Mouse (Mus musculus): ENCODE data around the gene Prmt1. TPM values are rescaled to one million over a fixed set of nuclear protein-coding genes. Genes with fewer than 3 reads are reported as not detected.
A peak's percentile ranks its signal among the peaks of the same experiment; 100 is the strongest.

The Prmt1 gene
- polyA plus RNA-seq, 2 experiments: 51.2 to 168 TPM

- ATAC-seq (ENCODE audit: insufficient read depth) (peak; percentile 94), DNase-seq (ENCODE audit: low read depth in 3 of 3, low spot score in 3 of 3) (peak; percentile 94 to 96 (median 95))
- H3K36me3 ChIP-seq (replicated peaks; ENCODE audit: control insufficient read depth, insufficient read depth, low read depth): peaks cover 28% of the 10 kb centered on the region
- no peaks in the 10 kb centered on the region for H3K27me3 ChIP-seq (ENCODE audit: control insufficient read depth, insufficient read depth, low read length)
- peak within 1 kb of the TSS; percentile 81 to 83 for H3K4me3 ChIP-seq (ENCODE audit: insufficient read depth in 1 of 2, low read depth in 2 of 2, low read length in 2 of 2)
- peak within 1 kb of the TSS; percentile 91 for H3K27ac ChIP-seq
- no peaks in the 10 kb centered on the region for H3K9me3 ChIP-seq (ENCODE audit: control insufficient read depth, low read length)
- under 1% methylated on average over 43 of the region's 43 CpGs for WGBS (ENCODE audit: insufficient replicate concordance)
- TF ChIP-seq CTCF (IDR thresholded peaks at IDR 0.05; ENCODE audit: low read depth): no peak
- H3K9ac ChIP-seq (replicated peaks): peak within 1 kb of the TSS; percentile 83
- peaks cover 7 to 11% of the 10 kb centered on the region in 2 experiments; a peak in 3 of 4 replicates for H3K4me1 ChIP-seq (replicated peaks; ENCODE audit: control insufficient read depth in 2 of 2, insufficient read depth in 2 of 2, low read length in 1 of 2)
- peak within 1 kb of the TSS; percentile 99 for H3K4me2 ChIP-seq (ENCODE audit: low read depth)
Measured at GRCm38 (mm10) chr7:44997231-44997939, 11.0 kb upstream of the Prmt1 start, which contains the start of gene Irf3. TSS of gene Irf3 (plus strand) at chr7:44997648.

- no peak overlapping the region; the same call in 1 of the 2 replicates for H3K27ac ChIP-seq
- no peaks in the 10 kb centered on the region for H3K9me3 ChIP-seq (ENCODE audit: control insufficient read depth, low read length)
- peaks cover 7 to 11% of the 10 kb centered on the region in 2 experiments; a peak in 3 of 4 replicates for H3K4me1 ChIP-seq (replicated peaks; ENCODE audit: control insufficient read depth in 2 of 2, insufficient read depth in 2 of 2, low read length in 1 of 2)
- TF ChIP-seq EP300 (IDR thresholded peaks at IDR 0.05; ENCODE audit: low read depth) (no peak), CTCF (IDR thresholded peaks at IDR 0.05; ENCODE audit: low read depth) (no peak)
- H3K4me2 ChIP-seq (ENCODE audit: low read depth): peak overlapping the region; percentile 99
- no peak for DNase-seq (ENCODE audit: low read depth in 3 of 3, low spot score in 3 of 3)
- peak overlapping the region; percentile 83 for H3K9ac ChIP-seq (replicated peaks)
- H3K27me3 ChIP-seq (ENCODE audit: control insufficient read depth, insufficient read depth, low read length): no peaks in the 10 kb centered on the region
- H3K4me3 ChIP-seq (ENCODE audit: insufficient read depth in 1 of 2, low read depth in 2 of 2, low read length in 2 of 2): peak overlapping the region; percentile 81 to 83
- 11% methylated on average over 10 of the region's 10 CpGs for WGBS (ENCODE audit: insufficient replicate concordance)
- ATAC-seq (ENCODE audit: insufficient read depth): no peak
- H3K36me3 ChIP-seq (replicated peaks; ENCODE audit: control insufficient read depth, insufficient read depth, low read depth): peaks cover 24% of the 10 kb centered on the region
Measured at GRCm38 (mm10) chr7:44996672-44997071, 10.3 kb upstream of the Prmt1 start.

GRCm38 (mm10) chr7:44986879-44987718, 731 bp upstream of the Prmt1 start:
- TF ChIP-seq EP300 (IDR thresholded peaks at IDR 0.05; ENCODE audit: low read depth) (no peak), CTCF (IDR thresholded peaks at IDR 0.05; ENCODE audit: low read depth) (0 out of 2 replicates have a peak, but pooled peaks have one; percentile 13)
- no peaks in the 10 kb centered on the region for H3K9me3 ChIP-seq (ENCODE audit: control insufficient read depth, low read length)
- peak overlapping the region; percentile 64 to 82 for H3K4me3 ChIP-seq (ENCODE audit: insufficient read depth in 1 of 2, low read depth in 2 of 2, low read length in 2 of 2)
- peaks cover 2% of the 10 kb centered on the region for H3K36me3 ChIP-seq (replicated peaks; ENCODE audit: control insufficient read depth, insufficient read depth, low read depth)
- H3K9ac ChIP-seq (replicated peaks): peak overlapping the region; percentile 72
- peak overlapping the region; percentile 89 for H3K4me2 ChIP-seq (ENCODE audit: low read depth)
- peak overlapping the region; percentile 60 for H3K27ac ChIP-seq
- H3K27me3 ChIP-seq (ENCODE audit: control insufficient read depth, insufficient read depth, low read length): no peaks in the 10 kb centered on the region
- DNase-seq (ENCODE audit: low read depth in 3 of 3, low spot score in 3 of 3): no peak
- under 1% methylated on average over 29 of the region's 29 CpGs for WGBS (ENCODE audit: insufficient replicate concordance)
- peak; percentile 24; the same call in 1 of the 2 replicates for ATAC-seq (ENCODE audit: insufficient read depth)
- H3K4me1 ChIP-seq (replicated peaks; ENCODE audit: control insufficient read depth in 2 of 2, insufficient read depth in 2 of 2, low read length in 1 of 2): peaks cover 3 to 17% of the 10 kb centered on the region in 2 experiments; a peak in 3 of 4 replicates

- Histone ChIP-seq H3K27ac (peak overlapping the region; percentile 62), H3K36me3 (replicated peaks; ENCODE audit: control insufficient read depth, insufficient read depth, low read depth) (peaks cover 13% of the 10 kb centered on the region), H3K4me3 (ENCODE audit: insufficient read depth in 1 of 2, low read depth in 2 of 2, low read length in 2 of 2) (peak overlapping the region; percentile 71 to 79), H3K27me3 (ENCODE audit: control insufficient read depth, insufficient read depth, low read length) (no peaks in the 10 kb centered on the region), H3K4me2 (ENCODE audit: low read depth) (peak overlapping the region; percentile 79), H3K4me1 (replicated peaks; ENCODE audit: control insufficient read depth in 2 of 2, insufficient read depth in 2 of 2, low read length in 1 of 2) (peaks cover 3 to 17% of the 10 kb centered on the region in 2 experiments; a peak in 3 of 4 replicates), H3K9ac (replicated peaks) (peak overlapping the region; percentile 86), H3K9me3 (ENCODE audit: control insufficient read depth, low read length) (no peaks in the 10 kb centered on the region)
- no peak for TF ChIP-seq EP300 (IDR thresholded peaks at IDR 0.05; ENCODE audit: low read depth)
- TF ChIP-seq CTCF (IDR thresholded peaks at IDR 0.05; ENCODE audit: low read depth): peak; percentile 48
- ATAC-seq (ENCODE audit: insufficient read depth) (no peak), DNase-seq (ENCODE audit: low read depth in 3 of 3, low spot score in 3 of 3) (peak; percentile 43 to 49 (median 47))
- WGBS (ENCODE audit: insufficient replicate concordance): under 1% methylated on average over 44 of the region's 45 CpGs
Measured at GRCm38 (mm10) chr7:44985595-44986191, 675 bp downstream of the Prmt1 start.

Data from liver, embryonic 14.5 days (tissue).